Comparison of ENCODE assay signal across 8 mouse cellular contexts in the genomic region with DNA sequence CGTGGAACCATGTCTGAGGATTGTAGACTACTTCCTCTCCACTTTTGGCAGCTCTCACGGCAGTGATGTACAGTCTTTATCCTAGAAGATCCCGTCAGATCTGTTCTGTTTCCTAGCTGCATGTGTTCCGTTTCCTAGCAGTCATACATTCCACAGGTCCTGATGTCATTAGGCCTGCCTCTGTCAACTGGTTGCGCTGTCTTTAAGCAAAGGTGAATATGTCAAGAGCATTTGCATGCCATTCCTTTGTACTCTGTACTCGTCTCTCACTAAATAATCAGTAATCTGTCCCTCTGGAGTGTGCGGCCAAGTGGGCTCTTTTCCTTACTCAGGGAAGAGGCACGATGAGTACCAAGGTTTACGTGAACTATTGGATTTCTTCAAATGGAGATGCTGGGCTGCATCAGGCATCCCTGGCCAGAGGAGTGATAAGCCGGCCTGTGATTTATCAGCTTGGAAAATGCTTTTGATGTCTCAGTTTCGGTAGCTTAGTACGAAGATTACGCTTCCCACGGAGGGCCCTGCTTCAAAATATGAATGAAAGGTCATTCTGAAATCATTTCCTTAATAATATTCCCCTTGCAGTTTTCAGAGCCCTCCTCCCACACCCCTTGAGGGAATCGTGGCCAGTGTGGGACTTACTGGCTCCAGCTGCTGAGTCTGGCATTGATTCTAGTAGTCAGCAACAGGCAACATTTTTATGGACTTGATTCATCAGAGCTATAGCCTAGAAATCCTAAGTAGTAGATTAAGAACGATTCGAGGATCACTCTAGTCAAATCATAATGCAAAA. TPM values are rescaled to one million over a fixed set of nuclear protein-coding genes. Genes with fewer than 3 reads are reported as not detected.
DNase-seq lines count a peak whose midpoint lies in the region; ATAC-seq and TF ChIP-seq lines count a peak whose summit lies in the region.

No protein-coding gene starts in this region.

- H3K4me1 ChIP-seq in kidney, postnatal 0 days (replicated peaks; ENCODE audit: insufficient read depth, low read length): peaks cover 5% of the 10 kb centered on the region; the same call in 1 of the 2 replicates
- H3K4me1 ChIP-seq in forebrain, embryonic 16.5 days (replicated peaks; ENCODE audit: control insufficient read depth, insufficient read depth, low read length): peaks cover 10% of the 10 kb centered on the region; the same call in 1 of the 2 replicates
- H3K4me1 ChIP-seq in intestine, embryonic 15.5 days (replicated peaks): peaks cover 11% of the 10 kb centered on the region
- H3K4me1 ChIP-seq in midbrain, embryonic 16.5 days (ENCODE audit: control insufficient read depth, insufficient read depth, low read length): peaks cover 19% of the 10 kb centered on the region

- DNase-seq in kidney, postnatal 0 days (ENCODE audit: low spot score): peak; percentile 49
- no peak for DNase-seq in kidney, adult 18-20 months
- DNase-seq in spleen, adult 18-20 months: no peak
- DNase-seq in MN1 (ENCODE audit: low spot score): no peak

- TF ChIP-seq CTCF in kidney, postnatal 0 days (IDR thresholded peaks at IDR 0.05; ENCODE audit: low read depth): no peak

- H3K9me3 ChIP-seq in kidney, postnatal 0 days (replicated peaks; ENCODE audit: low read length): no peaks in the 10 kb centered on the region
- H3K9me3 ChIP-seq in forebrain, embryonic 16.5 days (ENCODE audit: control insufficient read depth, low read length): peaks cover 4% of the 10 kb centered on the region; the same call in 1 of the 2 replicates
- no peaks in the 10 kb centered on the region for H3K9me3 ChIP-seq in intestine, embryonic 15.5 days
- H3K9me3 ChIP-seq in midbrain, embryonic 16.5 days (replicated peaks; ENCODE audit: control insufficient read depth, low read length, poor library complexity, severe bottlenecking): no peaks in the 10 kb centered on the region

- peak overlapping the region; percentile 25; the same call in 1 of the 2 replicates for H3K4me2 ChIP-seq in kidney, postnatal 0 days (ENCODE audit: low read length)
- peak overlapping the region; percentile 41 for H3K4me2 ChIP-seq in forebrain, embryonic 16.5 days (ENCODE audit: low read length)
- H3K4me2 ChIP-seq in intestine, embryonic 15.5 days (replicated peaks): peak overlapping the region; percentile 17; the same call in 1 of the 2 replicates
- peak overlapping the region; percentile 82 for H3K4me2 ChIP-seq in midbrain, embryonic 16.5 days (ENCODE audit: low read length)

- WGBS in kidney, postnatal 0 days: 51% methylated on average over 17 of the region's 17 CpGs
- WGBS in forebrain, embryonic 16.5 days: 56% methylated on average over 17 of the region's 17 CpGs
- 37% methylated on average over 17 of the region's 17 CpGs for WGBS in intestine, embryonic 15.5 days
- WGBS in midbrain, embryonic 16.5 days: 22% methylated on average over 17 of the region's 17 CpGs

- H3K27me3 ChIP-seq in kidney, postnatal 0 days (ENCODE audit: insufficient read depth, low read length): no peaks in the 10 kb centered on the region
- peaks cover 6% of the 10 kb centered on the region for H3K27me3 ChIP-seq in forebrain, embryonic 16.5 days (replicated peaks; ENCODE audit: control insufficient read depth, insufficient read depth, low read length)
- peaks cover 10% of the 10 kb centered on the region for H3K27me3 ChIP-seq in intestine, embryonic 15.5 days (replicated peaks)
- no peaks in the 10 kb centered on the region for H3K27me3 ChIP-seq in midbrain, embryonic 16.5 days (ENCODE audit: control insufficient read depth, insufficient read depth, low read depth, low read length)

- ATAC-seq in kidney, postnatal 0 days (replicated peaks; ENCODE audit: low FRiP score, low read depth): no peak
- ATAC-seq in forebrain, embryonic 16.5 days: no peak
- ATAC-seq in intestine, embryonic 15.5 days: no peak
- no peak for ATAC-seq in midbrain, embryonic 16.5 days
- ATAC-seq in frontal cortex, adult (ENCODE audit: low TSS enrichment): no peak

- no peaks in the 10 kb centered on the region for H3K36me3 ChIP-seq in kidney, postnatal 0 days (ENCODE audit: insufficient read depth, low read length)
- no peaks in the 10 kb centered on the region for H3K36me3 ChIP-seq in forebrain, embryonic 16.5 days (ENCODE audit: control insufficient read depth, insufficient read depth)
- H3K36me3 ChIP-seq in intestine, embryonic 15.5 days: no peaks in the 10 kb centered on the region
- H3K36me3 ChIP-seq in midbrain, embryonic 16.5 days (ENCODE audit: control insufficient read depth, insufficient read depth, low read length): no peaks in the 10 kb centered on the region

- no peak overlapping the region for H3K4me3 ChIP-seq in kidney, postnatal 0 days (replicated peaks; ENCODE audit: low read depth, low read length)
- H3K4me3 ChIP-seq in forebrain, embryonic 16.5 days (replicated peaks; ENCODE audit: low read length): peak overlapping the region; percentile 27
- no peak overlapping the region for H3K4me3 ChIP-seq in intestine, embryonic 15.5 days (replicated peaks)
- H3K4me3 ChIP-seq in midbrain, embryonic 16.5 days (ENCODE audit: low read depth, low read length): peak overlapping the region; percentile 45

- no peak overlapping the region for H3K9ac ChIP-seq in kidney, postnatal 0 days (ENCODE audit: low read depth, low read length)
- no peak overlapping the region for H3K9ac ChIP-seq in forebrain, embryonic 16.5 days (replicated peaks; ENCODE audit: low read depth, low read length)
- H3K9ac ChIP-seq in intestine, embryonic 15.5 days: no peak overlapping the region
- H3K9ac ChIP-seq in midbrain, embryonic 16.5 days (ENCODE audit: low read depth, low read length): peak overlapping the region; percentile 61

- no peak overlapping the region for H3K27ac ChIP-seq in kidney, postnatal 0 days
- H3K27ac ChIP-seq in forebrain, embryonic 16.5 days (ENCODE audit: low read length): no peak overlapping the region
- no peak overlapping the region for H3K27ac ChIP-seq in intestine, embryonic 15.5 days
- H3K27ac ChIP-seq in midbrain, embryonic 16.5 days (ENCODE audit: low read length): no peak overlapping the region

RNA-seq across cellular contexts. Expression of gene Adgrl3, which starts 4.2 kb away (rescaled TPM):
- 8.8 and 9.7 TPM in 2 replicates for polyA plus RNA-seq in kidney, postnatal 0 days (2015; fragmentation: Nextera tagmentation; extraction: Ambion mirVana)
- polyA plus RNA-seq in forebrain, embryonic 16.5 days (2015; fragmentation: Nextera tagmentation; extraction: Ambion mirVana): 46.5 and 63.6 TPM in 2 replicates
- polyA plus RNA-seq in intestine, embryonic 15.5 days (2015; fragmentation: Nextera tagmentation; extraction: Ambion mirVana): 9.5 and 10.9 TPM in 2 replicates
- 68.4 and 69.5 TPM in 2 replicates for polyA plus RNA-seq in midbrain, embryonic 16.5 days (2015; fragmentation: Nextera tagmentation; extraction: Ambion mirVana)

Comparison
In these comparisons a context has a peak if more than half of its experiments do, and no peak if none do; other contexts are left out.
1. H3K4me2 ChIP-seq: peak in every context shown above with its lines; median percentile 82 in midbrain, embryonic 16.5 days; 41 in forebrain, embryonic 16.5 days; 25 in kidney, postnatal 0 days; 17 in intestine, embryonic 15.5 days.
2. H3K4me3 ChIP-seq: peak in forebrain, embryonic 16.5 days (single experiment) and midbrain, embryonic 16.5 days (single experiment); none in kidney, postnatal 0 days (single experiment) and intestine, embryonic 15.5 days (single experiment).